Mouse (Mus musculus) hindbrain, postnatal 0 days (tissue): ENCODE measurements at regions not wholly inside any gene's neighbourhood (a gene's known extent, or its start where the extent isn't known, plus 50 kb on each side); places are given as distances from the start of the nearest gene placed in this dataset.

ENCODE experiments used
- ATAC-seq: fragments of 200-750 bp; cut with Nextera tagmentation; 2 replicates; pipeline ENCODE4 v1.8.0; 2017; ENCODE audit warnings: mild to moderate bottlenecking, moderate TSS enrichment, moderate library complexity
- DNase-seq: peaks from one replicate; pipeline ENCODE4 v3.0.0-alpha.2; 2015; ENCODE audit warnings: low spot score
- H3K27ac ChIP-seq: fragments of 300-500 bp; sonication (generic); 2 replicates; pipeline ENCODE4 v1.5.1; 2014; ENCODE audit warnings: mild to moderate bottlenecking
- H3K27me3 ChIP-seq: fragments of 300-500 bp; sonication (generic); 2 replicates; pipeline ENCODE4 v1.6.1; 2014; ENCODE audit warnings: low read length, mixed read lengths; ENCODE audit not compliant: insufficient read depth
- H3K36me3 ChIP-seq: fragments of 300-500 bp; sonication (generic); 2 replicates; pipeline ENCODE4 v1.6.1; 2014; ENCODE audit warnings: low read length, mixed read lengths; ENCODE audit not compliant: insufficient read depth
- H3K4me1 ChIP-seq: fragments of 300-500 bp; sonication (generic); 2 replicates; pipeline ENCODE4 v1.6.1; 2014; ENCODE audit warnings: antibody characterized with exemption, low read length, mixed read lengths; ENCODE audit not compliant: insufficient read depth
- H3K4me2 ChIP-seq: fragments of 300-500 bp; sonication (generic); 2 replicates; pipeline ENCODE4 v1.6.1; 2014; ENCODE audit warnings: low read depth, mild to moderate bottlenecking, low read length, moderate library complexity, mixed read lengths
- H3K4me3 ChIP-seq: fragments of 300-500 bp; sonication (generic); 2 replicates; pipeline ENCODE4 v1.5.1; 2014; ENCODE audit warnings: low read length
- H3K9ac ChIP-seq: fragments of 300-500 bp; sonication (generic); replicated peaks from 2 replicates; pipeline ENCODE4 v1.6.1; 2014; ENCODE audit warnings: mild to moderate bottlenecking, low read length, moderate library complexity, mixed read lengths
- H3K9me3 ChIP-seq: fragments of 300-500 bp; sonication (generic); 2 replicates; pipeline ENCODE4 v1.6.1; 2016; ENCODE audit warnings: low read length, mixed read lengths
- CTCF ChIP-seq: IDR thresholded peaks from 2 replicates; pipeline ENCODE4 v1.5.1; 2016; ENCODE audit warnings: antibody characterized with exemption, control low read depth, low read depth
- WGBS: fragments of 180-500 bp; shearing (Covaris S2); extraction: QIAGEN DNeasy Blood & Tissue Kit; methylation state at CpG from one replicate; pipeline ENCODE4 v1.1.7; 2014; 5-methylcytosine and 5-hydroxymethylcytosine counted together

DNA sequence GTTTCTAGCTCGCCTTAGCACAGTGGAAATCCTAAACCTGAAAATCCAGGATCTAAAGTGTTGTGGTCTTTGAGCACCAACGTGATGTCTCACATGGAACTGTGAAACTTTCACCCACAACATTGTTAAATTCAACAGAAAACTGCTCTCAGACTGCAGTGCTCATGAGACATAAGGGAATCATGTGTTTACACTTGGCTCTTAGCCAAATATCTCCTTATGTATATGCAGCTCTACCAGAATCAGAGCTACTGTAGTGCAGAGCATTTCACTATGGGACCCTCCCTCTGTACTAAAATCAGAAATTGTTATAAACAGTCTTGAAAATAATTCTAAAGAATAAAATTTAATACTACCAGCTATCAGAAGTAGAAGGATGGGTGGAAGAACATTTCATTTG is 778.8 kb upstream of the Fam84a start:
- DNase-seq, result no peak

DNA sequence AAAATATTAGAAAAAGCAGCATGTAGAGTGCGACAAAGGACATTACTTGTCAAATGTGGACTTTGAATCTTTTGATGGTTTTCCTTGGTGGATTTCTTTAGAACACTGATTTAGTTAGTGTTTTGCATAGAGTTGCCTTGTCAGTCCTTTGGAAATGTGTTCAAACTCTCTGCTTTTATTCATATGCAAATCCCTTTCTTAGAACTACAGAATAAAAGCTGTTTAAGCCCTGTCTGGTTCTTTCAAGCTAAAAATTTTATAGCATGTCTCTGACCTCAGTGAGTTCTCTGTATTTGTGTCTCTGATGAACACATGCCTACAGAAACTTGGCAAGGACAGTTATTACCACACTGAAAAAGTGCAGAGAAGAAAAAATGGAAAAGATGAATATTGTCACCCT is 775.7 kb upstream of the Fam84a start:
- H3K4me3 ChIP-seq, result no peak overlapping the region
- ATAC-seq (no peak), DNase-seq (no peak)
- no peaks in the 10 kb centered on the region for H3K4me1 ChIP-seq
- no peak for TF ChIP-seq CTCF
- no peaks in the 10 kb centered on the region for H3K27me3 ChIP-seq
- no peaks in the 10 kb centered on the region for H3K36me3 ChIP-seq
- H3K9ac ChIP-seq, result no peak overlapping the region
- WGBS, result 50% methylated on average over 1 of the region's 1 CpGs
- no peaks in the 10 kb centered on the region for H3K9me3 ChIP-seq
- H3K4me2 ChIP-seq, result no peak overlapping the region
- no peak overlapping the region for H3K27ac ChIP-seq

More for the DNA sequence above, 778.8 kb upstream of the Fam84a start:
- ATAC-seq, result no peak
- H3K27me3 ChIP-seq, result no peaks in the 10 kb centered on the region
- H3K4me1 ChIP-seq, result no peaks in the 10 kb centered on the region
- no peak for TF ChIP-seq CTCF
- H3K27ac ChIP-seq, result no peak overlapping the region
- H3K4me2 ChIP-seq, result no peak overlapping the region
- H3K9ac ChIP-seq, result no peak overlapping the region
- no peak overlapping the region for H3K4me3 ChIP-seq
- WGBS, result 88% methylated on average over 2 of the region's 2 CpGs
- H3K9me3 ChIP-seq, result no peaks in the 10 kb centered on the region
- no peaks in the 10 kb centered on the region for H3K36me3 ChIP-seq

DNA sequence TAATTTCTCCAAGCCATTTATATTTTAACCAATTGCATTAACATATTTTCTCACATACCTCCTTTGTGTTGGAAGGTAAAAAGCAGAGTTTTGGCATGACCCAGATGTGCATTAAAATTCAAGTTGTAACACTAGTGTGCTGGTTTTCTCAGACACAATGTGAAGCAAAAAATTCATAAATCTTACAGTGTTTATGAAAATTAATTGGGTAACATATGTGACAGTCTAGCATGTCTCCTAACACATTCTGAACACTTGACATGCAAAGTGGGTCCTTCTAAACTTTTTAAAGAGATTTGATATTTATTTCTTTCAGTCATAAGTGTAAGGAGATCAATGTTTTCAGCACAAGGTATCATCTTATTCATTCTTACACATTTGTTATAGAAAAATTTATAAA is 771.9 kb upstream of the Fam84a start:
- no peak for ATAC-seq
- no peak for TF ChIP-seq CTCF
- Histone ChIP-seq H3K27ac (no peak overlapping the region), H3K36me3 (no peaks in the 10 kb centered on the region), H3K4me2 (no peak overlapping the region), H3K27me3 (no peaks in the 10 kb centered on the region), H3K4me1 (no peaks in the 10 kb centered on the region), H3K4me3 (no peak overlapping the region), H3K9ac (no peak overlapping the region), H3K9me3 (no peaks in the 10 kb centered on the region)
- no peak for DNase-seq

DNA sequence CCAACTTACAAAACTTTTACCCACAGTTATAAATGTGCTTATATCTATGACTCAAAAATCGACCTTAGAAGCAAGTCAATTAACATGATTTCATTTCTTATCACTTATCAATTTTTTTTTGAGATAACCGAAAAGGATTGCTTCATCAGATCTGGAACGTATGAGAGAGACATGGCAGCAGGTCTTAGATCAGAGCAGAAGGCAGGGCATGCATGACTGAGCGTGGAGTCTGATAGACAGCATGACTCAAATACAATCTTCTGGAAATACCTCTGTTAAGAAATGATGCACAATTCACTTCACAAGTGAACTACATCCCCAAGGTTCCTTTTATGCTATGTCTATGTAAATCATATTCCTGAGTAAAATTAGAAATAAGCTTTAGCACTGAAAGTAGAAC is 760.1 kb upstream of the Fam84a start:
- Histone ChIP-seq H3K27me3 (no peaks in the 10 kb centered on the region), H3K4me1 (no peaks in the 10 kb centered on the region), H3K9me3 (no peaks in the 10 kb centered on the region), H3K4me3 (no peak overlapping the region), H3K36me3 (no peaks in the 10 kb centered on the region), H3K9ac (no peak overlapping the region), H3K27ac (no peak overlapping the region), H3K4me2 (no peak overlapping the region)
- ATAC-seq, result no peak
- DNase-seq, result no peak
- TF ChIP-seq CTCF, result no peak
- 77% methylated on average over 4 of the region's 4 CpGs for WGBS

- Histone ChIP-seq H3K27ac (no peak overlapping the region), H3K9me3 (no peaks in the 10 kb centered on the region), H3K4me2 (no peak overlapping the region), H3K4me1 (no peaks in the 10 kb centered on the region), H3K27me3 (no peaks in the 10 kb centered on the region), H3K36me3 (no peaks in the 10 kb centered on the region), H3K9ac (no peak overlapping the region), H3K4me3 (no peak overlapping the region)
- 84% methylated on average over 4 of the region's 4 CpGs for WGBS
- ATAC-seq, result no peak
- no peak for DNase-seq
- TF ChIP-seq CTCF, result no peak
These were observed 731.3 kb upstream of the Fam84a start for GRCm38 (mm10) chr12:14883136-14883535.

DNA sequence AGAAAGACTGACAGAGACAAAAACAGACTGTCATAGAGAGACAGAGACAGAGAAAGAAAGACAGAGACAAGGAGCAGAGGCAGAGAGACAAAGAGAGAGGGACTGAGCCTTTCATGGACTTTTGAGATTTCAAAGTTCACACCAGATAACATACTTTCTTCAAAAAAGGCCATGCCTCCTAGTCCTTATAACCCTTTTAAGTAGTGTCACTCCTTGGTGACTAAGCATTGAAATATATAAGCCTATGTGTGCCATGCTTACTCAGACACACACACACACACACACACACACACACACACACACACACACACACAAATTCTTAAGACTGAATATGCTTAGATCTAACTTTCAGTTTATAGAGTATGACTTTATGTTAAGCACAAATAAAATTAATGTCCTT is 728.6 kb upstream of the Fam84a start:
- H3K36me3 ChIP-seq, result no peaks in the 10 kb centered on the region
- no peak overlapping the region for H3K27ac ChIP-seq
- H3K9ac ChIP-seq, result no peak overlapping the region
- H3K4me2 ChIP-seq, result no peak overlapping the region
- DNase-seq (no peak), ATAC-seq (no peak)
- no peak overlapping the region for H3K4me3 ChIP-seq
- no peaks in the 10 kb centered on the region for H3K9me3 ChIP-seq
- TF ChIP-seq CTCF, result no peak
- no peaks in the 10 kb centered on the region for H3K4me1 ChIP-seq
- no peaks in the 10 kb centered on the region for H3K27me3 ChIP-seq

DNA sequence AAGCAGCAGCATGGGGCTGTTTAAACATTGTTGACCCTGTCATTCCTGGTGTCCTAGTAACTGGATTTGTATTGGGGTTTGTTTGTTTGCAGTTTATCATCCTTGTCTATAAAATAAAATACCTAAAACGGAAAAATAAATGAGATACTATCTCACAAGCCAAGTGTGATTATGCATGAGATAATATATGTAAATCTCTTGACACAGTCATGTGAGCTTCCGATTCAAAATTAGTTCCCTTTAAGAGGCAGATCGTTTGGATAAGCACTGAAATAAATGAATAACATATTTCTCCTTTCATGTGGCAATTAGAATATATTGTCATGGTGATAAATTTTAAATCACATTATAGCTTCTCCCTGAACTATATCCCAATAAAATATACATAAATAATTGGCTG is 723.4 kb upstream of the Fam84a start:
- no peaks in the 10 kb centered on the region for H3K36me3 ChIP-seq
- H3K4me1 ChIP-seq, result no peaks in the 10 kb centered on the region
- 37% methylated on average over 3 of the region's 3 CpGs for WGBS
- no peak for TF ChIP-seq CTCF
- no peak overlapping the region for H3K4me2 ChIP-seq
- DNase-seq (no peak), ATAC-seq (no peak)
- no peak overlapping the region for H3K9ac ChIP-seq
- no peaks in the 10 kb centered on the region for H3K27me3 ChIP-seq
- H3K4me3 ChIP-seq, result no peak overlapping the region
- no peaks in the 10 kb centered on the region for H3K9me3 ChIP-seq
- no peak overlapping the region for H3K27ac ChIP-seq
